Mouse (Mus musculus) small intestine, adult 2 months (tissue): Measurements from ENCODE around the gene Pard3.

ENCODE experiments used
- CTCF ChIP-seq: fragments of 200-500 bp; IDR thresholded peaks from 2 replicates; pipeline ENCODE4 v1.5.1; 2012; ENCODE audit warnings: low read depth, mild to moderate bottlenecking, control low read depth, inconsistent platforms, low read length, moderate library complexity, mixed read lengths; ENCODE audit not compliant: insufficient replicate concordance, insufficient read length; ENCODE audit errors: extremely low read depth
- POLR2A ChIP-seq: fragments of 200-500 bp; IDR thresholded peaks from 2 replicates; pipeline ENCODE4 v1.6.1; 2012; ENCODE audit warnings: low read depth, mild to moderate bottlenecking, control low read depth, inconsistent platforms, low read length, moderate library complexity

- no peak for TF ChIP-seq CTCF
- TF ChIP-seq POLR2A, result no peak
These were observed 24.7 kb downstream of the Pard3 start for GRCm38 (mm10) chr8:127088372-127088771.
